ENCODE assay signal across 21 mouse cellular contexts in genomic region chr11:35950466-35950865, GRCm38 (mm10). TPM values are rescaled to one million over a fixed set of nuclear protein-coding genes. Genes with fewer than 3 reads are reported as not detected.
A peak's percentile ranks its signal among the peaks of the same experiment; 100 is the strongest.
DNase-seq lines count a peak whose midpoint lies in the region; ATAC-seq and TF ChIP-seq lines count a peak whose summit lies in the region.
"Had no signal": no experiment of that assay in that cellular context is flagged by ENCODE, and none has a peak within 500 bp of the region (broad histone marks: within the 10 kb centered on the region; RNA-seq: fewer than 3 reads in every experiment).

No protein-coding gene starts in this region.

- 89% methylated on average over 7 of the region's 7 CpGs for WGBS in forebrain, embryonic 10.5 days
- 86% methylated on average over 7 of the region's 7 CpGs for WGBS in forebrain, postnatal 0 days
- 60% methylated on average over 7 of the region's 7 CpGs for WGBS in lung, embryonic 14.5 days
- 61% methylated on average over 7 of the region's 7 CpGs for WGBS in embryonic facial prominence, embryonic 15.5 days
- whole genome bisulfite sequencing in liver, embryonic 16.5 days (ENCODE audit: insufficient replicate concordance) = 60% methylated on average over 7 of the region's 7 CpGs

- H3K9ac ChIP-seq in forebrain, postnatal 0 days = no peak overlapping the region
- H3K9ac ChIP-seq in lung, embryonic 14.5 days = no peak overlapping the region
- no peak overlapping the region for H3K9ac ChIP-seq in embryonic facial prominence, embryonic 15.5 days
- no peak overlapping the region for H3K9ac ChIP-seq in liver, embryonic 16.5 days (ENCODE audit: low read depth, low read length)
- H3K9ac ChIP-seq: heart, embryonic 12.5 days; limb, embryonic 13.5 days had no signal

- no peak overlapping the region for H3K4me2 ChIP-seq in forebrain, postnatal 0 days (ENCODE audit: low read depth)
- no peak overlapping the region for H3K4me2 ChIP-seq in lung, embryonic 14.5 days
- no peak overlapping the region for H3K4me2 ChIP-seq in embryonic facial prominence, embryonic 15.5 days (replicated peaks)
- H3K4me2 ChIP-seq in liver, embryonic 16.5 days (ENCODE audit: low read depth, low read length) = no peak overlapping the region
- H3K4me2 ChIP-seq: heart, embryonic 12.5 days; limb, embryonic 13.5 days had no signal

- H3K27ac ChIP-seq in forebrain, embryonic 10.5 days = peak overlapping the region; percentile 31; the same call in 1 of the 2 replicates
- no peak overlapping the region for H3K27ac ChIP-seq in forebrain, postnatal 0 days (ENCODE audit: low read depth, low read length)
- peak overlapping the region; percentile 54; the same call in 1 of the 2 replicates for H3K27ac ChIP-seq in lung, embryonic 14.5 days (ENCODE audit: low read depth)
- H3K27ac ChIP-seq in embryonic facial prominence, embryonic 15.5 days (replicated peaks) = no peak overlapping the region
- peak overlapping the region; percentile 91 for H3K27ac ChIP-seq in liver, embryonic 16.5 days (ENCODE audit: low read length)
- H3K27ac ChIP-seq: limb, embryonic 13.5 days had no signal

- no peak for TF ChIP-seq CTCF in forebrain, postnatal 0 days (IDR thresholded peaks at IDR 0.05; ENCODE audit: low read depth)
- no peak for TF ChIP-seq CTCF in lung, embryonic 14.5 days (IDR thresholded peaks at IDR 0.05; ENCODE audit: low read depth)

- no peak overlapping the region for H3K4me3 ChIP-seq in forebrain, embryonic 10.5 days
- H3K4me3 ChIP-seq in forebrain, postnatal 0 days (ENCODE audit: low read depth, low read length) = no peak overlapping the region
- H3K4me3 ChIP-seq in lung, embryonic 14.5 days (ENCODE audit: low read depth, low read length) = no peak overlapping the region
- no peak overlapping the region for H3K4me3 ChIP-seq in embryonic facial prominence, embryonic 15.5 days (replicated peaks)
- no peak overlapping the region for H3K4me3 ChIP-seq in liver, embryonic 16.5 days (ENCODE audit: low read depth, low read length)
- H3K4me3 ChIP-seq: heart, embryonic 12.5 days; limb, embryonic 13.5 days had no signal

- H3K36me3 ChIP-seq in forebrain, embryonic 10.5 days (replicated peaks) = 0 out of 2 replicates have a peak, but pooled peaks cover 8% of the 10 kb centered on the region
- no peaks in the 10 kb centered on the region for H3K36me3 ChIP-seq in forebrain, postnatal 0 days (ENCODE audit: insufficient read depth)
- no peaks in the 10 kb centered on the region for H3K36me3 ChIP-seq in lung, embryonic 14.5 days (ENCODE audit: insufficient read depth)
- H3K36me3 ChIP-seq in embryonic facial prominence, embryonic 15.5 days = no peaks in the 10 kb centered on the region
- no peaks in the 10 kb centered on the region for H3K36me3 ChIP-seq in liver, embryonic 16.5 days (ENCODE audit: control insufficient read depth, insufficient read depth)
- H3K36me3 ChIP-seq: G1E; heart, embryonic 12.5 days; limb, embryonic 13.5 days had no signal

- no peak for ATAC-seq in forebrain, postnatal 0 days
- ATAC-seq in lung, embryonic 14.5 days (ENCODE audit: insufficient read depth) = no peak
- ATAC-seq in embryonic facial prominence, embryonic 15.5 days (ENCODE audit: insufficient number of reproducible peaks, low FRiP score, low TSS enrichment, low read depth) = peak; percentile 22; the same call in 1 of the 2 replicates
- no peak for ATAC-seq in liver, embryonic 16.5 days (ENCODE audit: low read depth)
- ATAC-seq: CD4-positive, CD25-positive, alpha-beta regulatory T cell, adult 4 months; forebrain, embryonic 14.5 days; hindbrain, embryonic 16.5 days had no signal

- DNase-seq in forebrain, embryonic 10.5 days (ENCODE audit: extremely low spot score, low spot score) = no peak
- no peak for DNase-seq in forebrain, postnatal 0 days
- DNase-seq in lung, embryonic 14.5 days = no peak
- DNase-seq in lung, postnatal 14 days = no peak
- DNase-seq in thymus, postnatal 10 days (ENCODE audit: low spot score in 2 of 2) = no peak
- DNase-seq in urinary bladder, postnatal 4 days (ENCODE audit: low spot score in 2 of 2) = no peak
- DNase-seq: adrenal gland, adult 8-10 months; cerebellum, postnatal 10 days; embryo, embryonic 11 days; heart, postnatal 36 days; kidney, postnatal 10 days; right cerebral cortex, postnatal 14 days had no signal

- H3K4me1 ChIP-seq in forebrain, embryonic 10.5 days = peaks cover 52% of the 10 kb centered on the region
- H3K4me1 ChIP-seq in forebrain, postnatal 0 days (ENCODE audit: insufficient read depth) = no peaks in the 10 kb centered on the region
- peaks cover 5% of the 10 kb centered on the region; the same call in 1 of the 2 replicates for H3K4me1 ChIP-seq in lung, embryonic 14.5 days (ENCODE audit: insufficient read depth)
- peaks cover 17% of the 10 kb centered on the region; the same call in 1 of the 2 replicates for H3K4me1 ChIP-seq in embryonic facial prominence, embryonic 15.5 days
- H3K4me1 ChIP-seq in liver, embryonic 16.5 days (ENCODE audit: control insufficient read depth, low read depth, low read length) = no peaks in the 10 kb centered on the region

- H3K9me3 ChIP-seq in forebrain, embryonic 10.5 days = no peaks in the 10 kb centered on the region
- no peaks in the 10 kb centered on the region for H3K9me3 ChIP-seq in forebrain, postnatal 0 days (ENCODE audit: low read length)
- H3K9me3 ChIP-seq in lung, embryonic 14.5 days (ENCODE audit: low read depth, low read length) = no peaks in the 10 kb centered on the region
- no peaks in the 10 kb centered on the region for H3K9me3 ChIP-seq in embryonic facial prominence, embryonic 15.5 days (replicated peaks)
- H3K9me3 ChIP-seq in liver, embryonic 16.5 days (replicated peaks; ENCODE audit: control insufficient read depth, low read length) = no peaks in the 10 kb centered on the region
- H3K9me3 ChIP-seq: heart, embryonic 12.5 days; limb, embryonic 13.5 days had no signal

- no peaks in the 10 kb centered on the region for H3K27me3 ChIP-seq in forebrain, embryonic 10.5 days (ENCODE audit: poor library complexity, severe bottlenecking)
- H3K27me3 ChIP-seq in forebrain, postnatal 0 days (ENCODE audit: insufficient read depth, low read length) = no peaks in the 10 kb centered on the region
- H3K27me3 ChIP-seq in lung, embryonic 14.5 days (ENCODE audit: insufficient read depth, low read length) = no peaks in the 10 kb centered on the region
- no peaks in the 10 kb centered on the region for H3K27me3 ChIP-seq in embryonic facial prominence, embryonic 15.5 days
- no peaks in the 10 kb centered on the region for H3K27me3 ChIP-seq in liver, embryonic 16.5 days (ENCODE audit: control insufficient read depth, insufficient read depth, low read depth, low read length)
- H3K27me3 ChIP-seq: heart, embryonic 12.5 days; limb, embryonic 13.5 days had no signal

RNA-seq across cellular contexts. Expression of gene Wwc1, which starts 29.9 kb away (rescaled TPM):
- 4.2 and 4.9 TPM in 2 replicates for polyA plus RNA-seq in forebrain, embryonic 10.5 days (2016; fragmentation: Nextera tagmentation; extraction: Ambion mirVana)
- total RNA-seq in forebrain, postnatal 0 days (2014; rRNA removed) = 21.1 and 21.2 TPM in 2 replicates
- 13.2 and 13.8 TPM in 2 replicates for polyA plus RNA-seq in forebrain, postnatal 0 days (2015; fragmentation: Nextera tagmentation; extraction: Ambion mirVana)
- polyA plus RNA-seq in lung, embryonic 14.5 days (2014; fragmentation: Nextera tagmentation; extraction: Ambion mirVana) = 17.0 and 17.4 TPM in 2 replicates
- 6.9 and 7.2 TPM in 2 replicates for polyA plus RNA-seq in embryonic facial prominence, embryonic 15.5 days (2015; fragmentation: Nextera tagmentation; extraction: Ambion mirVana)
- polyA plus RNA-seq in liver, embryonic 16.5 days (2015; fragmentation: Nextera tagmentation; extraction: Ambion mirVana) = 0.98 and 1.1 TPM in 2 replicates
- total RNA-seq: megakaryocyte, adult 5-6 weeks had no signal

Comparison
In these comparisons a context has a peak if more than half of its experiments do, and no peak if none do; other contexts are left out.
1. H3K27ac ChIP-seq: peak in forebrain, embryonic 10.5 days (single experiment), lung, embryonic 14.5 days (single experiment) and liver, embryonic 16.5 days (single experiment); none in forebrain, postnatal 0 days (single experiment) and embryonic facial prominence, embryonic 15.5 days (single experiment).